Mouse (Mus musculus) ES-Bruce4 (cell line): ENCODE data around the gene Cib4.

ENCODE experiments used
- CTCF ChIP-seq: IDR thresholded peaks from one replicate; pipeline ENCODE4 v1.8.1; 2011; ENCODE audit warnings: low read depth, low read length
- POLR2A ChIP-seq: IDR thresholded peaks from one replicate; pipeline ENCODE4 v1.8.1; 2011; ENCODE audit warnings: low read length; ENCODE audit not compliant: insufficient read depth

GRCm38 (mm10) chr5:30591786-30592185, 46.1 kb upstream of the Cib4 start:
- no peak for TF ChIP-seq POLR2A
- no peak for TF ChIP-seq CTCF
